Mouse (Mus musculus): ENCODE data around the gene Cyb5r4. TPM values are rescaled to one million over a fixed set of nuclear protein-coding genes. Genes with fewer than 3 reads are reported as not detected.

The Cyb5r4 gene
- polyA plus RNA-seq, 1 experiment, result 10.8 TPM

- H3K4me3 ChIP-seq (ENCODE audit: insufficient read depth, poor library complexity, severe bottlenecking), result no peak overlapping the region
- no peak overlapping the region for H3ac ChIP-seq (ENCODE audit: control insufficient read depth, insufficient read length, low read depth)
- H3K36me3 ChIP-seq (ENCODE audit: control insufficient read depth, insufficient read depth), result no peaks in the 10 kb centered on the region
- H3K27me3 ChIP-seq (ENCODE audit: control insufficient read depth, insufficient read depth, insufficient read length), result no peaks in the 10 kb centered on the region
- no peaks in the 10 kb centered on the region for H3K79me3 ChIP-seq (ENCODE audit: low read depth)
- TF ChIP-seq MYOD1 (IDR thresholded peaks at IDR 0.05; ENCODE audit: control insufficient read depth, insufficient read length, low read depth), result no peak
- TF ChIP-seq FOSL1 (IDR thresholded peaks at IDR 0.05; ENCODE audit: insufficient read depth, low read length, poor library complexity, severe bottlenecking), result no peak
- H3K79me2 ChIP-seq (ENCODE audit: control insufficient read depth, insufficient read depth), result no peaks in the 10 kb centered on the region
Measured at GRCm38 (mm10) chr9:86989822-86990221, 32.0 kb upstream of the Cyb5r4 start.

- no peak overlapping the region for H3K4me3 ChIP-seq (ENCODE audit: insufficient read depth, poor library complexity, severe bottlenecking)
- H3ac ChIP-seq (ENCODE audit: control insufficient read depth, insufficient read length, low read depth), result no peak overlapping the region
- H3K27me3 ChIP-seq (ENCODE audit: control insufficient read depth, insufficient read depth, insufficient read length), result no peaks in the 10 kb centered on the region
- TF ChIP-seq USF1 (IDR thresholded peaks at IDR 0.05; ENCODE audit: low read depth), result no peak
- no peak for TF ChIP-seq MYOG (IDR thresholded peaks at IDR 0.05; ENCODE audit: control insufficient read depth, extremely low read depth, insufficient read length)
- no peak for TF ChIP-seq CEBPB (IDR thresholded peaks at IDR 0.05; ENCODE audit: low read depth)
- H3K79me2 ChIP-seq (ENCODE audit: control insufficient read depth, insufficient read depth), result no peaks in the 10 kb centered on the region
- no peaks in the 10 kb centered on the region for H3K36me3 ChIP-seq (ENCODE audit: control insufficient read depth, insufficient read depth)
- no peaks in the 10 kb centered on the region for H3K79me3 ChIP-seq (ENCODE audit: low read depth)
Measured at GRCm38 (mm10) chr9:86991758-86992157, 30.1 kb upstream of the Cyb5r4 start.

- H3K79me2 ChIP-seq (ENCODE audit: control insufficient read depth, insufficient read depth), result no peaks in the 10 kb centered on the region
- H3K27me3 ChIP-seq (ENCODE audit: control insufficient read depth, insufficient read depth, insufficient read length), result no peaks in the 10 kb centered on the region
- H3K79me3 ChIP-seq (ENCODE audit: low read depth), result no peaks in the 10 kb centered on the region
- H3K36me3 ChIP-seq (ENCODE audit: control insufficient read depth, insufficient read depth), result no peaks in the 10 kb centered on the region
- H3ac ChIP-seq (ENCODE audit: control insufficient read depth, insufficient read length, low read depth), result no peak overlapping the region
- no peak overlapping the region for H3K4me3 ChIP-seq (ENCODE audit: insufficient read depth, poor library complexity, severe bottlenecking)
- TF ChIP-seq MYOG (IDR thresholded peaks at IDR 0.05; ENCODE audit: control insufficient read depth, extremely low read depth, insufficient read length) (no peak), USF1 (IDR thresholded peaks at IDR 0.05; ENCODE audit: low read depth) (no peak), CEBPB (IDR thresholded peaks at IDR 0.05; ENCODE audit: low read depth) (no peak), FOSL1 (IDR thresholded peaks at IDR 0.05; ENCODE audit: insufficient read depth, low read length, poor library complexity, severe bottlenecking) (no peak), MYOD1 (IDR thresholded peaks at IDR 0.05; ENCODE audit: control insufficient read depth, insufficient read length, low read depth) (no peak), MAX (IDR thresholded peaks at IDR 0.05) (no peak), CTCF (IDR thresholded peaks at IDR 0.05; ENCODE audit: control insufficient read depth, insufficient read depth, insufficient read length) (no peak)
Measured at GRCm38 (mm10) chr9:86997046-86997691, 24.6 kb upstream of the Cyb5r4 start.

GRCm38 (mm10) chr9:86999956-87000582 is 21.7 kb upstream of the Cyb5r4 start:
- no peak overlapping the region for H3K4me3 ChIP-seq (ENCODE audit: insufficient read depth, poor library complexity, severe bottlenecking)
- peak; percentile 28 for TF ChIP-seq FOSL1 (IDR thresholded peaks at IDR 0.05; ENCODE audit: insufficient read depth, low read length, poor library complexity, severe bottlenecking)
- no peak for TF ChIP-seq CEBPB (IDR thresholded peaks at IDR 0.05; ENCODE audit: low read depth)
- TF ChIP-seq MYOD1 (IDR thresholded peaks at IDR 0.05; ENCODE audit: control insufficient read depth, insufficient read length, low read depth), result peak; percentile 62
- peak; percentile 82 for TF ChIP-seq MAX (IDR thresholded peaks at IDR 0.05)
- peak; percentile 19 for TF ChIP-seq USF1 (IDR thresholded peaks at IDR 0.05; ENCODE audit: low read depth)
- H3K36me3 ChIP-seq (ENCODE audit: control insufficient read depth, insufficient read depth), result no peaks in the 10 kb centered on the region

GRCm38 (mm10) chr9:87004701-87005434 is 16.9 kb upstream of the Cyb5r4 start:
- Histone ChIP-seq H3K36me3 (ENCODE audit: control insufficient read depth, insufficient read depth) (no peaks in the 10 kb centered on the region), H3K27me3 (ENCODE audit: control insufficient read depth, insufficient read depth, insufficient read length) (no peaks in the 10 kb centered on the region), H3K79me2 (ENCODE audit: control insufficient read depth, insufficient read depth) (no peaks in the 10 kb centered on the region), H3K79me3 (ENCODE audit: low read depth) (no peaks in the 10 kb centered on the region), H3K4me3 (ENCODE audit: insufficient read depth, poor library complexity, severe bottlenecking) (no peak overlapping the region), H3ac (ENCODE audit: control insufficient read depth, insufficient read length, low read depth) (no peak overlapping the region)
- TF ChIP-seq MYOG (IDR thresholded peaks at IDR 0.05; ENCODE audit: control insufficient read depth, extremely low read depth, insufficient read length) (no peak), MAX (IDR thresholded peaks at IDR 0.05) (no peak), CEBPB (IDR thresholded peaks at IDR 0.05; ENCODE audit: low read depth) (no peak), CTCF (IDR thresholded peaks at IDR 0.05; ENCODE audit: control insufficient read depth, insufficient read depth, insufficient read length) (no peak), USF1 (IDR thresholded peaks at IDR 0.05; ENCODE audit: low read depth) (no peak), MYOD1 (IDR thresholded peaks at IDR 0.05; ENCODE audit: control insufficient read depth, insufficient read length, low read depth) (no peak), FOSL1 (IDR thresholded peaks at IDR 0.05; ENCODE audit: insufficient read depth, low read length, poor library complexity, severe bottlenecking) (no peak)

More at GRCm38 (mm10) chr9:86999956-87000582, 21.7 kb upstream of the Cyb5r4 start:
- no peaks in the 10 kb centered on the region for H3K79me2 ChIP-seq (ENCODE audit: control insufficient read depth, insufficient read depth)
- H3ac ChIP-seq (ENCODE audit: control insufficient read depth, insufficient read length, low read depth), result no peak overlapping the region
- no peaks in the 10 kb centered on the region for H3K79me3 ChIP-seq (ENCODE audit: low read depth)
- H3K27me3 ChIP-seq (ENCODE audit: control insufficient read depth, insufficient read depth, insufficient read length), result no peaks in the 10 kb centered on the region

- H3ac ChIP-seq (ENCODE audit: control insufficient read depth, insufficient read length, low read depth), result no peak overlapping the region
Measured at GRCm38 (mm10) chr9:87005435-87005779, 16.4 kb upstream of the Cyb5r4 start.

More at GRCm38 (mm10) chr9:87005435-87005779, 16.4 kb upstream of the Cyb5r4 start:
- H3K27me3 ChIP-seq (ENCODE audit: control insufficient read depth, insufficient read depth, insufficient read length), result no peaks in the 10 kb centered on the region
- H3K4me3 ChIP-seq (ENCODE audit: insufficient read depth, poor library complexity, severe bottlenecking), result no peak overlapping the region
- H3K79me3 ChIP-seq (ENCODE audit: low read depth), result no peaks in the 10 kb centered on the region
- H3K79me2 ChIP-seq (ENCODE audit: control insufficient read depth, insufficient read depth), result no peaks in the 10 kb centered on the region
- no peaks in the 10 kb centered on the region for H3K36me3 ChIP-seq (ENCODE audit: control insufficient read depth, insufficient read depth)
- no peak for TF ChIP-seq FOSL1 (IDR thresholded peaks at IDR 0.05; ENCODE audit: insufficient read depth, low read length, poor library complexity, severe bottlenecking)
- no peak for TF ChIP-seq MYOG (IDR thresholded peaks at IDR 0.05; ENCODE audit: control insufficient read depth, extremely low read depth, insufficient read length)
- no peak for TF ChIP-seq USF1 (IDR thresholded peaks at IDR 0.05; ENCODE audit: low read depth)
- TF ChIP-seq CEBPB (IDR thresholded peaks at IDR 0.05; ENCODE audit: low read depth), result no peak
- TF ChIP-seq CTCF (IDR thresholded peaks at IDR 0.05; ENCODE audit: control insufficient read depth, insufficient read depth, insufficient read length), result no peak
- no peak for TF ChIP-seq MYOD1 (IDR thresholded peaks at IDR 0.05; ENCODE audit: control insufficient read depth, insufficient read length, low read depth)
- no peak for TF ChIP-seq MAX (IDR thresholded peaks at IDR 0.05)
